Mouse (Mus musculus): Measurements from ENCODE around the gene Pcsk6.

- TF ChIP-seq MAZ (IDR thresholded peaks at IDR 0.05; ENCODE audit: low read depth, low read length) (no peak), CTCF (IDR thresholded peaks at IDR 0.05 in 2 of 3, conservative IDR thresholded peaks at IDR 0.05 in 1 of 3; ENCODE audit: control insufficient read depth in 1 of 3, insufficient read depth in 1 of 3, low read depth in 2 of 3, low read length in 3 of 3, poor library complexity in 1 of 3, severe bottlenecking in 1 of 3) (no peak), E2F4 (IDR thresholded peaks at IDR 0.05; ENCODE audit: borderline replicate concordance, low read depth, low read length) (no peak), POLR2A (IDR thresholded peaks at IDR 0.05; ENCODE audit: control insufficient read depth in 1 of 2, insufficient read depth in 1 of 2, low read depth in 1 of 2, low read length in 2 of 2, poor library complexity in 1 of 2) (no peak), JUND (IDR thresholded peaks at IDR 0.05; ENCODE audit: low read depth, low read length) (no peak), ZC3H11A (IDR thresholded peaks at IDR 0.05; ENCODE audit: low read depth, low read length) (no peak), BHLHE40 (IDR thresholded peaks at IDR 0.05; ENCODE audit: borderline replicate concordance, low read depth, low read length) (no peak), MAX (IDR thresholded peaks at IDR 0.05; ENCODE audit: low read length) (no peak), USF1 (IDR thresholded peaks at IDR 0.05; ENCODE audit: low read depth, low read length) (no peak), POLR2AphosphoS5 (IDR thresholded peaks at IDR 0.05; ENCODE audit: borderline replicate concordance, low read depth, low read length) (no peak), ZNF384 (IDR thresholded peaks at IDR 0.05; ENCODE audit: low read depth, low read length) (no peak), POLR2AphosphoS2 (IDR thresholded peaks at IDR 0.05; ENCODE audit: low read length) (no peak), RCOR1 (IDR thresholded peaks at IDR 0.05; ENCODE audit: low read depth, low read length) (no peak), CHD1 (IDR thresholded peaks at IDR 0.05; ENCODE audit: low read depth, low read length) (no peak)
Measured at GRCm38 (mm10) chr7:66046921-66047918, 185.7 kb downstream of the Pcsk6 start.
